Mouse (Mus musculus): Measurements from ENCODE around the gene Slc5a11. TPM values are rescaled to one million over a fixed set of nuclear protein-coding genes. Genes with fewer than 3 reads are reported as not detected.

Gene Slc5a11
- total RNA-seq, 4 experiments from 2014 or later: 0.62 to 3.3 (median 1.3) TPM

DNA sequence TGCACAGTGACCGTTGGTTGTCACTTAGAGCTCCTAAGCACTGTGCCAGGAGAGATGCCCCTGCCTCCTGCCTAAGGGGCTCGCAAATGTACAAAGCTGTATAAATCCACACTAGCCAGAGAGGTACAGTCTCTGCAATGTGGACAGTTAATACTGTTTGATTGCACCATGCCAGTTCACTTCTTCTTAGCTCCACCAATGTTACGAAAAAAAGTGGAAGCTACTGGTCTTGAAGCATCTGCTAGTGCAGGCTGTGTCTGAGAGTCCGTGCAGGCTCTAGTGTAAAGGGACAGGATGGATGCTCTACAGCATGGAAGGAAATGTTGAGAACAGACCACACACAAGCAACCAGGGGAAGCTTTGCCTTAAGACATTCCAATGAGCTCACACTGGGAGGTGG, 62.0 kb downstream of the Slc5a11 start:
- DNase-seq (ENCODE audit: low spot score in 2 of 2): no peak

DNA sequence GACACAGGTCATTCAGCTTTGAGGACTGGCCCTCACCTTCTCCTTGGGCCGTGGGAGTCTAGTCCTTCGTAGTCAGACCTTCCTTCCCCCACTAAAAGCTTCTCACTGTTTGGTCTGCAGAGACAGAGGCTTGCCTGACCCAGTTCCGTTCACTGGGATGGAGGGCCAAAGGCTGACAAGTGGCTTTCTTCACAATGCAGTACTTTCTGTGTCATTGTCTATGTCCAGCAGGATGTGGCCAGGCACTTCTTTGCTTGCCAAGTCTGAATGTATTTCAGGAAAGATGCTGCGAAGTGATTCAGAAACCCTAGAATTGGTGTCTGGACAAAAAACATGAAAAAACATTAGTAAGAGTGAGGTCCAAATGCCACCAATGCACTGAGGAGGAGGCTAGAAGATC, 65.2 kb downstream of the Slc5a11 start:
- no peak for DNase-seq (ENCODE audit: low spot score in 2 of 2)

DNA sequence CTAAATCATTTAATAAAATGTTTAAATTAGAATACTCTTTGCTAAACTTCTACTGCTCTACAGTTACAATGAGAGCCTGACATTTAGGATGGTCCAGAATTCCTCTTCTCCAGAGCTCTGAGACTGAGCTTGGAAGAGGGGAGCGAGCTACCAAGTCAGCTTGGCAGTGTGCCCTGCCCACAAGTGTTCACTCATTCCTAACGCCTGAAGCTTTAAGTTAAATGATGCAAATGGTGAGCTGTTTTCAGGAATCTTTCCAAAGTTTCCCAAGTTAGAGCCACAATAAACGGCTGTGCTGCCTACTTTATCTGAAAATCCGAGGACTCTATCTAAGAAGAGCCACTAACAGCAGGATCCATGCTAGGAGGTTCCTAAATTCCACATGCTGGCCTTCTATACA, 69.2 kb downstream of the Slc5a11 start:
- DNase-seq (ENCODE audit: low spot score in 2 of 2): no peak

DNA sequence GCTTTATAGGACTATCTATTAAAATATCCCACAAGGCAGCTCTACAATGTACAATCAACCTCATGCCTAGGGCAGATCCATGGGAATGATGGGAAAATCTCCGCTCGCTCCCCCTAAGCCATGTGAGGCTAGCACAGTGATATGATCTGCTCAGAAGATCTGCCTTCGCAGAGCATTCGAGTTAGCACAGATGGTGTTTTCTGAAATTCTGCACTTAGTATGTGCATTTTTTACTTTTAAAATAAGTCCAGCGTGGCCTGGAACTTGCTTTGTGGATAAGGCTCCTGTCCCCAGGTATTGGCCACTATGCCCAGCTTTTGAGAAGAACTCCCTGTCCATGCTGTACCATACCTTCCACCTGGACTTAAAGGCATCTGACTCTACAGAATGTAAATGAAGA, 71.3 kb downstream of the Slc5a11 start:
- DNase-seq (ENCODE audit: low spot score in 2 of 2): no peak

DNA sequence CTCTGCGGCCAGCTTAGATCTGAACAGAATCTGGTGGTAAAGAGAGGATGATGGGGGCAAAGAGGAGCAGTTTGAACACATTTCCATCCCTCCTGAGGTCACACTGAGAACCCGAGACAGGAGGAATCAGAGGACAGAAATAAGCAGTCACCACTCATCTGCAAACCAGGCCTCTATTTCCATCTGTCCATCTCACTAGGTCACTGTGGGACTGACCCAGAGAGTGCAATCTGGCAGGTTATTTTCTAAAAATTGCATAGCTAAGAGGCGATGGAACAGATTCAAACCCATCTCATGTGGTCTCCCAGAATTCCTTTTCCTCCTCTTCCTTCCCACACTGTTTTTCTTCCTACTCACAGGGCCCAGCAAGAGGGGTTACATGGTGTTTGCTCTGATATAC, 73.3 kb downstream of the Slc5a11 start:
- no peak for DNase-seq (ENCODE audit: low spot score in 2 of 2)

DNA sequence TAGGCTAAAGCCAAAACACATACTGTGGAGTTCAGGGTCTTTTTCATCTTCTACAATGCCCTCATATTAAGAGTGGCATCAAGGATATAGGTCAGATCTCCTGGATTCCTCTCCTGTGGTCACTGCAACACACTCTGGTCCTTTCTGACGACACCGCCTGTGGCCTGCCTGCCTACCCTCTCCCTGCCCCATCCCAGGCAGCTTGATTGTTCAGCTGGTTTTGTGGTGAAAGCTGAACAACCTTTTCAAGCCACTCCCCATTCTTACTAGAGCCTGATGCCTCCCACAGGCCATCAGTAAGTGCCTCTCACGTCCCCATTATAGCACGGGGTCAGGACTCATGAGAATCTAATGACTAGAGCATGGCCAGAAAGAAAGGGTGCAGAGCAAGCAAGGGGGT, 74.6 kb downstream of the Slc5a11 start:
- no peak for DNase-seq (ENCODE audit: low spot score in 2 of 2)

DNA sequence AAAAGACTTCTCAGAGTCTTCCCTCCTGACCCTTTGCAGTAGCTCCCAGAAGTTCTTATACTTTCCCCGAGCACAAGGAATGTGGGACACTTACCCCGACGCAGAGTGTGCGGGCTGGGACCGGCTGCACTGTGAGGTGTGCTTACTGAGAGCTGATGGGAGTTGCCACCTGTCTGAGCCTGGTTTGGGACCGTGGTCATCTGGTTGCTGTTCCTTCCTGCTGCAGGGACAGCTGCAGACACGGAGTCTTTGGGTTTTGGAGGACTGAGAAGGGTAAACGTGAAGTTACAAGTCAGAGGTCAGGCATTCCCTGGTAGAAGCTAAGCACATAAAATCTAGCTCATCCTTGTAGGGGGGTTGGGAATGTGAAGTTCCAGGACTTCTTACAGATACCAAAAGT, 77.4 kb downstream of the Slc5a11 start:
- DNase-seq (ENCODE audit: low spot score in 2 of 2): no peak

DNA sequence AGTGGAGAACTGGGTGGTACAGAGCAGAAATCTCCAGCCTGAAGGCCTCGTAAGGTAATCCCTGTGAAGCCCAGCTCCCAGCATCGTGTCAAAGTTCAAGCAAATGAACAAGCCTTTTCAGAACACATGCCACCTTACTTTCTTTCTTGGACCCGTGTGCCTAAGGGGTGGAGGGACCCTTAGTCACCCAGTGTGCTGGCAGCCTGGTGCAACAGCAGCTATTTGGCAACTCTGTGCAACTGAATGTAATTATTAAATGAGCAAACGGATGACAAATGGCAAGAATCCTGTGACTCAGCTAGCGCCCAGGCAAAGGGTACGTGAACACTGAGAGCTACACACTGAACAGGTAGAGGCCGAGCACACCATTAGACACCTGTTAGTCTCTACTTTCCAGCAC, 79.3 kb downstream of the Slc5a11 start:
- DNase-seq (ENCODE audit: low spot score in 2 of 2): no peak

DNA sequence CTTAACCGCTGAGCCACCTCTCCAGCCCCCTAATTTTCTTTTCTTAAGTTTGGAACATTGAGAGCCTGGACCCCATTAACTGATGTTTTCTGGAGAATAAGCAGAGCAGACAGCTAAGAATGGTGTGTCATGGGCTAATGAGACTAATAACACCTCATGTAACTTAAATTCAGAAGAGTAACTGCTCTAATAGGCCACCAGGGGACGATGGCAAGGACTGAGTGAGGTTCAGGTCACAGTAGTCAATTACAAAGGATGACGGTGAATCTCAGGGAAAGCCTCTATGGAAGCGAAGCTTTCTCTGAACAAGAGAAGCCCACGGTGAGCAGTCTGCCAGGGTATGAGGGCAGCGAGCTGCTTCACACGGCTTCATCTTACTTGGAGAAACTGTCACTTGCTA, 80.8 kb downstream of the Slc5a11 start:
- no peak for DNase-seq (ENCODE audit: low spot score in 2 of 2)

DNA sequence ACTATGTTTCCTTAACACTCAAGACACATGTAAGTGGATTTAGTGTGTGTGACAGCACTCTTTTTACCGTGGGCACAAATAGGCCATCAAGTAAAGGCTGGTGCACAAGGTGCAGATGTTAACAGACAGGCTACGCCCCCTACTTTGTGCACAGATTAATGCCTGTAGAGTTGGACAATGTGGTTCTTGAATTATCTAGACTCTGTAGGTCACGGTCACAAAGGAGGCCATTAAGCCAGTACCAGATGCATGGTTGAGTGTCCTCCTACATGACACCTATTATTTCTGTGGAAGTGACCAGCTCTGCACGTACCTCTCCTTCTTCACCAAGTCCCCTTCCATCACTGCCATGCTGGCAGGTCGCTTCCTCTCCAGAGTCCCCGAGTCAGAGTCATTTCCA, 81.5 kb downstream of the Slc5a11 start:
- no peak for DNase-seq (ENCODE audit: low spot score in 2 of 2)

DNA sequence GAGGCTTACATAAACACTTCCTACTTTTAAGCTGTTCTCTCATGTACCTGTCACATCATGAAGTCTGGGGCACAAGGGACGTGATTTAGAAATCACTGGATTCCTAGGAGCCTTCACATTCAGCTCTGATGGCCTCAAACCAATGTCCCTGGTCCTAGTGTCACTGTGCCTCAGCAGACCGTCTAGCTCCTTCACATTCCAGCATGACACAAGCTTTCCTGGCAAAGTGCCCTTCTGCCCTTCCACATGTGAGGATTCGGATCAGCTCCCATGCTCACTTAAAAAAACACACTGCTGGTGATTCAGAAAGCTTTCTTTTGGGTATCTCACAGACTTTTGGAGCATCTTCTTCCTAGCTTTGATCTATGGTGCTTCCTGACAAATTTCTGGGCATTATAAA, 83.6 kb downstream of the Slc5a11 start:
- DNase-seq (ENCODE audit: low spot score in 2 of 2): no peak

DNA sequence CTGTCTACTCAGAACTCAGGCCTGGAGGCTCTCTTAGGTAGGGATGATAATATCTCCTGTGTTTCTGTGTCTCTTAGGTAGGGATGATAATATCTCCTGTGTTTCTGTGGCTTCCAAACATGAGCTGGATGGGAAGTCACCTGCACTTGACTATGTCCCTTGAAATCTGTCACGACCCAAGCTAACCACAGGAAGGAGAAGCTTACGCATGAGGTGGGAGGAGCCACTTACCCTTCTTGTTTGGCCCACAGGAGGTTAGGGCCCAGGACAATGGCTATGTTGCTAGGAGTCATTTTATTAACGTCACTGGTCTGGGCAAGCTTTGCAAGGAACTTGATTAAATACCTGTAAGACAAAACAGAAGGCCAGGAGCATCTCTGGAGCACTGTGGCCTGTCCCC, 85.7 kb downstream of the Slc5a11 start:
- no peak for DNase-seq (ENCODE audit: low spot score in 2 of 2)

DNA sequence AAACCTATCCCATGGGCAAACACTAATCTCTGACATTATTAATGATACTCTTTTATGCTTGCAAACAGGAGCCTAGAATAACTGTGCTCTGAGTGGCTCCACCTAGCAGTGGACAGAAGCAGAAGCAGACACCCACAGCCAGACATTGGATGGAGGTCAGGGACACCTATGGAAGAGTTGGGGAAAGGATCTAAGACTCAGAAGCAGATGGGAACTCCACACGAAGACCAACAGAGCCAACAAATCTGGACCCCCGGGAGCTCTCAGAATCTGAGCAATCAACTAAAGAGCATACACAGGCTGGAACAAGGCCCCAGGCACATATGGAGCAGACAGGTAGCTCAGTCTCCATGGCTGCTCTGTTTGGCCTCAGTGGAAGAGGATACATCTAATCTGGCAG, 90.8 kb downstream of the Slc5a11 start:
- DNase-seq (ENCODE audit: low spot score in 2 of 2): no peak

DNA sequence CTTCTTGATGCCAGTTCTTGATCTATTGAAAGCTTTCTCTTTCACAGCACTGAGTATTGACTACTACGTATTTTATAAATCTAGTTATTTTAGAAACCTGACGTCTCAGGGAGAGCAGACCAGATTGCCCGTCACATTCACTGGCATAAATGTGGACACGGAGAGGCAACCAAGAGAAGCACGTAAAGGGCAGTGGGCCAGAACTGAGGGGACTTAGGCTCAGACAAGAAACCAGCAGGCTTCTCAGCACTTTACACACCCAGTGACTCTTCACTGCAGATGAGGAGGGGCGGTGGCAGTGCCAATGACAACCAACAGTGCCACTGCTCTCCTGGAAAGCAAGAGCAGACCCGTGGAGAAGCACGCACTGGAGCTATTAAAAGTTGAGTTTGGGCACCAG, 92.7 kb downstream of the Slc5a11 start:
- no peak for DNase-seq (ENCODE audit: low spot score in 2 of 2)

DNA sequence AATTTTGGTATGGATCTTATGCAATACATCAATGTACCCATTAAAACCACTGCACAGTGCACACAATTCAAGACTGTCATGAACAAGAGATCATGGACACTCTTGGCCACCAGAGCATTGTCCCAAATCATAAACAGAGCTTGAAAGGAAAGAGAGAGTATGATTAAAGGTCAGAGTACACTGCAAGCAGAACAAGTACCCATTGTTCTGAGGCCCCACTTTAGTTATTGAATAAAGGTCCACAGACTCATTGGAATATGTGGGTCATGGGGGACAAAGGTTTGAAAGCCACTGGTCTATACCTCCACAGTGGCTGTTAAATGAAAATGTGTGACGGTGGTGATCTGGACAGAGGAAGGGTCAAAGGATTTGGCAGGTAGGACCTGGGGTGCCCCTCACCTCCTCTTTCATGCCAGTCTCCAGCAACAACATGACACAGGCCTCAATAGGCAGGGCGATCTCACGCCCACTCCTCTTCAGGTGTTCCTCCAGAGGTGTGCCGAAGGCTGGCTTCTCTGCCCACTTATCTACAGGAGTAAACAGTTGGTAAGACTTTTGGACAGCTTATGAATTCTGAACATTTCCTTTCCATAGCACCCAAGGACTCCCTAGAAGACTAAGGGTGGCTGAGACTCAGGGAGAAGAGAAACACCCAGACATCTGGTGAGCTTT, 93.4 kb downstream of the Slc5a11 start:
- no peak for DNase-seq (ENCODE audit: low spot score in 2 of 2)

DNA sequence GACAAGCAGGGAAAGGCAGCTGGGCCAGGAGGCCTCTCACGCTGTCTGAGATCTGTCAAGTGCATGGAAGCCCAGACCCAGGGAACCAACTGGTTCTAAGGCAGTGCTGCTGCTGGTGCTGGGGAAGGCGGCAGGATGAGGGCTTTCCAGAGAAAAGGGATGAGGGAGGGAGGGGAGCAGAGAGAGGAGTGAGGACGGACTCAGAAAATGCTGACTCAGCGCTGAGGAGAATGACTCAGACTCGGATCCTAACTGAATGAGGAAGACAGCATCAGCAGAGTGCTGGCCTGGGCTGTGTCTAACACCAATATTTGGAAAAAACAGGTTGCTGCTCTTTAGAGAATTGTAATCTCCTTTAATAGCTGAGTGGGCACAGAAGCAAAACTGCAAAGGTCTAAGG, 97.3 kb downstream of the Slc5a11 start:
- no peak for DNase-seq (ENCODE audit: low spot score in 2 of 2)

DNA sequence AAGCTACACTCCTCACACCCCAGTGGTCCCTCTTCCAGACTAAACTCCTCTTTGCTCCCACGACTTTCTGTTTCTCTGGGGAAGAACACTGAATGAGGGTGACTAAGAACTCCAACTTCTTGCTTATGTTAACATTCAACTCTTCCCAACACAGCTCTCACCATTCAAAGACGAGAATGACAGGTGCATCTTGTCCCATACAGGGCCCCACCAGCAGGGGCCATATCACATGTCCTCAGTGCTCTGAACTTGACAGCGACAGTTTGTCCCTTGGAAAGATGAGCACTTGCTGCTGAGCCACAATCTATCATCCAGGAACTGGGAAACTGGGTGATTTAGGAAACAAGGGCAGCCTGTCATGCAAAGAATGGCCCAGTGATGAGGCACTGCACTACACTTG, 98.2 kb downstream of the Slc5a11 start:
- no peak for DNase-seq (ENCODE audit: low spot score in 2 of 2)

DNA sequence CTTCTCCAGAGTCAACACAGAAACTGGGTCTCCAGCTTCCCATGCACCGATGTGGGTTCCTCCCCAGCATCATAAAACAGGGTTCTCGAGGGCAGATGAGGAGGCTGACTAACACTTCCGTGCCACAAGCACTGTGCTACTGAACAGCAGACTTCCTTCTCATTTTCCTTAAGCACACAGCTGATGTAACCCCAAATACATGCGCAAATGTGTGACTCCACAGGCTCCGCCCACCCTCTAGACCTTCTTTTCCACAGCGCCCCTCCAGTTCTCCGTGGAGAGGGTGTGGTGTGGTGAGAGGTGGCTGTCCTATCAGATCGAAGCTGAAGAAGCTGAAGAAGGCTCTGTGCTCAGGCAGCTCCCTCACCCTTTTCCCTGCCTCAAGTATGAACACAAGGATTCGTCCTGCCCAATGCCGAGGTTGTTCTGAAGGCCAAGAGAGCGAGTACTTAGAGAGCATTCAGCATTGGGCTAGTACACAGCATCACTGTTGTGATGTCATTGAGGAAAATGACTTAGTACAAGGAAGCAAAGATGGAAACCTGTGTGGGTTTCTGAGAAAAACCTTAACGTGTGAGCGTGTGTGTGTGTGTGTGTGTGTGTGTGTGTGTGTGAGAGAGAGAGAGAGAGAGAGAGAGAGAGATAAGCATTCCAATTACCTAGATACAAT, 108.0 kb downstream of the Slc5a11 start:
- no peak for DNase-seq (ENCODE audit: low spot score in 2 of 2)

Other genes with a start within 250 kb of the Slc5a11 start
- gene Rbbp6, start 249.1 kb upstream of the Slc5a11 start, total RNA-seq (2022): 10 to 100 TPM; 63.1 to 71.0 (median 67.6) TPM
- gene Tnrc6a, start 90.9 kb upstream of the Slc5a11 start, total RNA-seq (2022): 10 to 100 TPM; 58.1 to 64.8 (median 60.8) TPM
- 10 to 100 TPM; 79.7 to 96.9 (median 88.7) TPM for gene Lcmt1, start 155.0 kb downstream of the Slc5a11 start, total RNA-seq (2022)
- gene Arhgap17, start 155.1 kb downstream of the Slc5a11 start, total RNA-seq (2022): 10 to 100 TPM; 27.6 to 42.0 (median 35.2) TPM
- not detected for gene Aqp8, start 247.5 kb downstream of the Slc5a11 start, total RNA-seq (2022)

Data from layer of hippocampus, adult 8-10 months (tissue).